Mouse (Mus musculus): Measurements from ENCODE around the gene Nkx6-1. TPM values are rescaled to one million over a fixed set of nuclear protein-coding genes. Genes with fewer than 3 reads are reported as not detected.
A peak's percentile ranks its signal among the peaks of the same experiment; 100 is the strongest.

The Nkx6-1 gene
- polyA plus RNA-seq (2015; fragmentation: Nextera tagmentation; extraction: Ambion mirVana), result 0.94 and 1.6 TPM in 2 replicates

GRCm38 (mm10) chr5:101664945-101665615 lies at the start of gene Nkx6-1:
Gene Nkx6-1, minus strand, starts transcription at chr5:101664996.
- Histone ChIP-seq H3K9me3 (replicated peaks; ENCODE audit: control insufficient read depth, low read length, poor library complexity, severe bottlenecking) (no peaks in the 10 kb centered on the region), H3K4me1 (ENCODE audit: control insufficient read depth, insufficient read depth, low read length) (peaks cover 15% of the 10 kb centered on the region), H3K36me3 (ENCODE audit: control insufficient read depth, insufficient read depth, low read length) (no peaks in the 10 kb centered on the region), H3K4me2 (ENCODE audit: low read length) (peak within 1 kb of the TSS; percentile 45), H3K9ac (ENCODE audit: low read depth, low read length) (peak within 1 kb of the TSS; percentile 26; the same call in 1 of the 2 replicates), H3K4me3 (ENCODE audit: low read depth, low read length) (peak within 1 kb of the TSS; percentile 34), H3K27ac (ENCODE audit: low read length) (no peak within 1 kb of the TSS; the same call in 1 of the 2 replicates), H3K27me3 (ENCODE audit: control insufficient read depth, insufficient read depth, low read depth, low read length) (peaks cover 40% of the 10 kb centered on the region)
- WGBS, result under 1% methylated on average over 38 of the region's 39 CpGs
- ATAC-seq, result peak; percentile 81

- no peaks in the 10 kb centered on the region for H3K4me1 ChIP-seq (ENCODE audit: control insufficient read depth, insufficient read depth, low read length)
- ATAC-seq, result no peak
- no peak overlapping the region for H3K4me3 ChIP-seq (ENCODE audit: low read depth, low read length)
- H3K9me3 ChIP-seq (replicated peaks; ENCODE audit: control insufficient read depth, low read length, poor library complexity, severe bottlenecking), result no peaks in the 10 kb centered on the region
- no peak overlapping the region for H3K27ac ChIP-seq (ENCODE audit: low read length)
- no peak overlapping the region for H3K9ac ChIP-seq (ENCODE audit: low read depth, low read length)
- H3K4me2 ChIP-seq (ENCODE audit: low read length), result no peak overlapping the region
- no peaks in the 10 kb centered on the region for H3K36me3 ChIP-seq (ENCODE audit: control insufficient read depth, insufficient read depth, low read length)
- WGBS, result 75% methylated on average over 6 of the region's 6 CpGs
- H3K27me3 ChIP-seq (ENCODE audit: control insufficient read depth, insufficient read depth, low read depth, low read length), result no peaks in the 10 kb centered on the region
These were observed 48.3 kb upstream of the Nkx6-1 start for GRCm38 (mm10) chr5:101713064-101713613.

DNA sequence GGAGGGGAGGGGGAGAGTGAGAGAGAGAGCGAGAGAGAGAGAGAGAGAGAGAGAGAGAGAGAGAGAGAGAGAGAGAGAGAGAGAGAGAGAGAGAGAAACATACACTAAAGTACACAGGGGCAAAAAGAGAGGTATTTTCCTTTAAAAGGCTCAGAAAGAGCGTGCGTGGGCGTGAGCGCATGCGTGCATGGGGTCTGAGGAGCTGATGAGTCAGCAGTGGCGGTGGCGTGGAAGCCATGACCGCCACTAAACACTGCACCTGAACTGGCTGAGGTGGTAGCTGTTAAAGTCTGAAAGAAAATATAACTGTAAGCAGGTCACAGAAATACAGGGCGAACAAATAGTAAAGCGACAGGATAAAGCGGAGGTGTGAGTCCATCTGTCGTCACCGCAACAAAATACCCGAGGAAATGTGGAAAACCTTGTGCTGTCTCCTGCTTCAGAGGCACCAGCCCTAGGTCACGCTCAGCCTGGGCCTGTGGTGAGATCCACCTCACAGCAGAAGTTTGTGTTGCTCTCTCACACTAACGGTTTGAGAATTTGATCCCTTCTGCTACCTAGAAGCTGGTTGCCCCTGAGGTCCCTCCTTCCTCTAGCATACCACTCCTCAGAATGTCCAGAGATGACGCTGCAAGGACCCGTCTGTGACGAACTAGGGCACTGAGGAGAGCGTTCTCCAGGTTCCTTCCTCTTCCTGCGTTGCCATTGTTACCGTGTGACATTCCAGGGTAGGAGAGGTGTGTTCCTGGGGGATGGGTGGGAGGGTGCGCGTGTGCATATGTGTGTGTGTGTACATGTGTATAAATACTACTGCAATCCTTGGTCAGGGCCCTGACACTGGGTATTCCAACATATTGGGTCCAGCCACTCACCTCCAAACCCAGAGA lies 38.8 kb upstream of the Nkx6-1 start:
- no peaks in the 10 kb centered on the region for H3K4me1 ChIP-seq (ENCODE audit: control insufficient read depth, insufficient read depth, low read length)
- no peak overlapping the region for H3K4me3 ChIP-seq (ENCODE audit: low read depth, low read length)
- no peaks in the 10 kb centered on the region for H3K27me3 ChIP-seq (ENCODE audit: control insufficient read depth, insufficient read depth, low read depth, low read length)
- H3K4me2 ChIP-seq (ENCODE audit: low read length), result no peak overlapping the region
- no peak for ATAC-seq
- 81% methylated on average over 24 of the region's 25 CpGs for WGBS
- H3K36me3 ChIP-seq (ENCODE audit: control insufficient read depth, insufficient read depth, low read length), result no peaks in the 10 kb centered on the region
- H3K9ac ChIP-seq (ENCODE audit: low read depth, low read length), result no peak overlapping the region
- no peak overlapping the region for H3K27ac ChIP-seq (ENCODE audit: low read length)
- no peaks in the 10 kb centered on the region for H3K9me3 ChIP-seq (replicated peaks; ENCODE audit: control insufficient read depth, low read length, poor library complexity, severe bottlenecking)

- no peak for ATAC-seq
- Histone ChIP-seq H3K27ac (ENCODE audit: low read length) (no peak overlapping the region), H3K27me3 (ENCODE audit: control insufficient read depth, insufficient read depth, low read depth, low read length) (no peaks in the 10 kb centered on the region), H3K4me1 (ENCODE audit: control insufficient read depth, insufficient read depth, low read length) (no peaks in the 10 kb centered on the region), H3K4me3 (ENCODE audit: low read depth, low read length) (no peak overlapping the region), H3K9ac (ENCODE audit: low read depth, low read length) (no peak overlapping the region), H3K4me2 (ENCODE audit: low read length) (no peak overlapping the region), H3K9me3 (replicated peaks; ENCODE audit: control insufficient read depth, low read length, poor library complexity, severe bottlenecking) (no peaks in the 10 kb centered on the region), H3K36me3 (ENCODE audit: control insufficient read depth, insufficient read depth, low read length) (no peaks in the 10 kb centered on the region)
- WGBS, result 86% methylated on average over 11 of the region's 11 CpGs
These were observed 37.8 kb upstream of the Nkx6-1 start for GRCm38 (mm10) chr5:101702636-101703035.

DNA sequence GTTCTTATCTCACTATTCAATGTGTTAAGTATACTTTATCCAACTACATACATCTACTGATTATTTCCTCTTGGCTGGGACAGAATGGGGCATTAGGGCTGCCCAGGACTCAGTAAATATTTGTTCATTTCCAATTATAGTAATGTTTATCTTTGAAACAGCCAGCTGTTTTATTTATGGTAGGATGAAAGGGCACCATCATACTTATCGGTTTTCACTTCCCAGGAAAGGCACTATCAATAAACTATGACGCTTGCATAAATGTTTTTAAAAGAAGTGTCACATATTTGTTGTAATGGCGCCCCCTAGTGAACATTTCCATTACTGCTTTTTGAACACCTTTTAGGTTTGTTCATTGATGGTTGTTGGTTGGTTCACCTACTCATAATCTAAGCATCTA lies 35.8 kb upstream of the Nkx6-1 start:
- H3K27me3 ChIP-seq (ENCODE audit: control insufficient read depth, insufficient read depth, low read depth, low read length), result no peaks in the 10 kb centered on the region; the same call in 1 of the 2 replicates
- H3K9me3 ChIP-seq (replicated peaks; ENCODE audit: control insufficient read depth, low read length, poor library complexity, severe bottlenecking), result no peaks in the 10 kb centered on the region
- no peak for ATAC-seq
- no peak overlapping the region for H3K4me2 ChIP-seq (ENCODE audit: low read length)
- 9% methylated on average over 3 of the region's 3 CpGs for WGBS
- no peaks in the 10 kb centered on the region for H3K4me1 ChIP-seq (ENCODE audit: control insufficient read depth, insufficient read depth, low read length)
- H3K36me3 ChIP-seq (ENCODE audit: control insufficient read depth, insufficient read depth, low read length), result no peaks in the 10 kb centered on the region
- H3K27ac ChIP-seq (ENCODE audit: low read length), result no peak overlapping the region
- H3K4me3 ChIP-seq (ENCODE audit: low read depth, low read length), result no peak overlapping the region
- H3K9ac ChIP-seq (ENCODE audit: low read depth, low read length), result no peak overlapping the region

GRCm38 (mm10) chr5:101688581-101688980 lies 23.8 kb upstream of the Nkx6-1 start:
- ATAC-seq, result peak; percentile 28; the same call in 1 of the 2 replicates
- Histone ChIP-seq H3K4me2 (ENCODE audit: low read length) (peak overlapping the region; percentile 32), H3K4me1 (ENCODE audit: control insufficient read depth, insufficient read depth, low read length) (no peaks in the 10 kb centered on the region), H3K9me3 (replicated peaks; ENCODE audit: control insufficient read depth, low read length, poor library complexity, severe bottlenecking) (no peaks in the 10 kb centered on the region), H3K9ac (ENCODE audit: low read depth, low read length) (no peak overlapping the region), H3K4me3 (ENCODE audit: low read depth, low read length) (no peak overlapping the region), H3K36me3 (ENCODE audit: control insufficient read depth, insufficient read depth, low read length) (no peaks in the 10 kb centered on the region), H3K27ac (ENCODE audit: low read length) (no peak overlapping the region), H3K27me3 (ENCODE audit: control insufficient read depth, insufficient read depth, low read depth, low read length) (no peaks in the 10 kb centered on the region)
- 14% methylated on average over 15 of the region's 15 CpGs for WGBS

DNA sequence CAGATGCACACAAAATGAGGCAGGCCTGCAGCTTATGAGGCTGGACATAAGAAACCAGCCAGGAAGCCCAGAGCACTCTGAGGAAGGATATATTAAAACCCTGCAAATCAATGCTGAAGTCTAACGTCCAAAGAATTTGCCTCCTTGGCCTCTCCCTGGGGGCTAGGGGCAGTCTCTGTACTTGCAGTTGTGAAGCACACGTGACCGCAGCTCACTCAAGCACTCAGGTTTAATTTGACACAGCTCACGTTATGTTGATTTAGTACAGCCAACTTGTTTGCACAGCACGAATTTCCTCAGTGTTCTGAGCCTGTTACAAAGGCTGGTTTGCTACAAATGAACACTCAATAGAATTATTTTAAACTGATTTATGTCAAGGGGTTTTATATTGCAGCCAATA lies 18.5 kb upstream of the Nkx6-1 start:
- H3K9me3 ChIP-seq (replicated peaks; ENCODE audit: control insufficient read depth, low read length, poor library complexity, severe bottlenecking), result no peaks in the 10 kb centered on the region
- H3K27ac ChIP-seq (ENCODE audit: low read length), result no peak overlapping the region
- no peaks in the 10 kb centered on the region for H3K27me3 ChIP-seq (ENCODE audit: control insufficient read depth, insufficient read depth, low read depth, low read length)
- H3K4me3 ChIP-seq (ENCODE audit: low read depth, low read length), result no peak overlapping the region
- 62% methylated on average over 5 of the region's 5 CpGs for WGBS
- ATAC-seq, result no peak
- H3K4me2 ChIP-seq (ENCODE audit: low read length), result no peak overlapping the region
- H3K36me3 ChIP-seq (ENCODE audit: control insufficient read depth, insufficient read depth, low read length), result no peaks in the 10 kb centered on the region
- no peak overlapping the region for H3K9ac ChIP-seq (ENCODE audit: low read depth, low read length)
- H3K4me1 ChIP-seq (ENCODE audit: control insufficient read depth, insufficient read depth, low read length), result no peaks in the 10 kb centered on the region

GRCm38 (mm10) chr5:101680338-101680737 lies 15.5 kb upstream of the Nkx6-1 start:
- no peak overlapping the region for H3K4me3 ChIP-seq (ENCODE audit: low read depth, low read length)
- no peaks in the 10 kb centered on the region for H3K4me1 ChIP-seq (ENCODE audit: control insufficient read depth, insufficient read depth, low read length)
- ATAC-seq, result no peak
- WGBS, result 79% methylated on average over 6 of the region's 6 CpGs
- no peak overlapping the region for H3K9ac ChIP-seq (ENCODE audit: low read depth, low read length)
- no peak overlapping the region for H3K27ac ChIP-seq (ENCODE audit: low read length)
- no peaks in the 10 kb centered on the region for H3K9me3 ChIP-seq (replicated peaks; ENCODE audit: control insufficient read depth, low read length, poor library complexity, severe bottlenecking)
- no peak overlapping the region for H3K4me2 ChIP-seq (ENCODE audit: low read length)
- H3K27me3 ChIP-seq (ENCODE audit: control insufficient read depth, insufficient read depth, low read depth, low read length), result no peaks in the 10 kb centered on the region
- no peaks in the 10 kb centered on the region for H3K36me3 ChIP-seq (ENCODE audit: control insufficient read depth, insufficient read depth, low read length)
